Mouse (Mus musculus) thymus, adult 2 months (tissue): ENCODE measurements around the gene Slc35a1. TPM values are rescaled to one million over a fixed set of nuclear protein-coding genes. Genes with fewer than 3 reads are reported as not detected.
"Not testable (repeated sequence)": the region's sequence is repeated elsewhere in the genome, so short reads cannot be mapped to it uniquely, and the experiment has no call there.

Source experiments
- DNase-seq: peaks from one replicate; pipeline ENCODE4 v3.0.0; 2021
- H3K27ac ChIP-seq: fragments of 200-500 bp; 2 replicates; pipeline ENCODE4 v1.5.1; 2012; ENCODE audit warnings: low read length, control low read depth; ENCODE audit not compliant: control insufficient read depth, insufficient read depth
- H3K27me3 ChIP-seq: fragments of 200-500 bp; 2 replicates; pipeline ENCODE4 v1.6.1; 2012; ENCODE audit warnings: mild to moderate bottlenecking, low read length, moderate library complexity, mixed read lengths; ENCODE audit not compliant: control insufficient read depth, insufficient read depth
- H3K36me3 ChIP-seq: fragments of 200-500 bp; 2 replicates; pipeline ENCODE4 v1.6.1; 2012; ENCODE audit warnings: mild to moderate bottlenecking, low read length, moderate library complexity; ENCODE audit not compliant: control insufficient read depth, insufficient read depth
- H3K4me1 ChIP-seq: fragments of 200-500 bp; replicated peaks from 2 replicates; pipeline ENCODE4 v1.6.1; 2012; ENCODE audit warnings: low read length; ENCODE audit not compliant: control insufficient read depth, insufficient read depth
- H3K4me3 ChIP-seq: fragments of 200-500 bp; 2 replicates; pipeline ENCODE4 v1.5.1; 2012; ENCODE audit warnings: mild to moderate bottlenecking, low read length, control low read depth, moderate library complexity; ENCODE audit not compliant: control insufficient read depth, insufficient read depth
- CTCF ChIP-seq: fragments of 200-500 bp; IDR thresholded peaks from 2 replicates; pipeline ENCODE4 v1.5.1; 2012; ENCODE audit warnings: mild to moderate bottlenecking, control low read depth, low read length, moderate library complexity, borderline replicate concordance; ENCODE audit not compliant: control insufficient read depth, poor library complexity, insufficient read depth; ENCODE audit errors: extremely low read depth
- POLR2A ChIP-seq: fragments of 200-500 bp; IDR thresholded peaks from 2 replicates; pipeline ENCODE4 v1.6.1; 2012; ENCODE audit warnings: mild to moderate bottlenecking, low read length, control low read depth, moderate library complexity; ENCODE audit not compliant: control insufficient read depth, poor library complexity, insufficient read depth; ENCODE audit errors: extremely low read depth
- WGBS: fragments of 180-500 bp; shearing (Covaris S2); methylation state at CpG from one replicate; pipeline ENCODE4 v1.1.7; 2018; 5-methylcytosine and 5-hydroxymethylcytosine counted together
- polyA plus RNA-seq: library from polyadenylated mRNA; depleted of rRNA; stranded (reverse); fragments of >200 nt; gene quantifications from 2 replicates; pipeline ENCODE4 v1.2.3, GENCODE M21; 2012; rRNA removed

Gene Slc35a1
- 9.0 and 10.6 TPM in 2 replicates for polyA plus RNA-seq

GRCm38 (mm10) chr4:34686874-34687567, at the start of gene Slc35a1:
TSS of gene Slc35a1 (minus strand) at chr4:34687438.
- peak; percentile 71; the same call in 1 of the 2 replicates for TF ChIP-seq CTCF
- TF ChIP-seq POLR2A = peak; percentile 74
- 1% methylated on average over 65 of the region's 65 CpGs for WGBS

GRCm38 (mm10) chr4:34734461-34734860, 47.2 kb upstream of the Slc35a1 start:
- H3K27me3 ChIP-seq = peaks cover 4% of the 10 kb centered on the region; the same call in 1 of the 2 replicates
- 93% methylated on average over 3 of the region's 3 CpGs for WGBS
- no peak overlapping the region for H3K27ac ChIP-seq
- no peaks in the 10 kb centered on the region for H3K36me3 ChIP-seq
- no peak overlapping the region for H3K4me3 ChIP-seq
- DNase-seq = no peak
- TF ChIP-seq CTCF = no peak
- no peak for TF ChIP-seq POLR2A
- peaks cover 3% of the 10 kb centered on the region; the same call in 1 of the 2 replicates for H3K4me1 ChIP-seq

More at GRCm38 (mm10) chr4:34686874-34687567, at the start of gene Slc35a1:
- no peaks in the 10 kb centered on the region for H3K4me1 ChIP-seq
- no peaks in the 10 kb centered on the region for H3K27me3 ChIP-seq
- H3K36me3 ChIP-seq = 0 out of 2 replicates have a peak, but pooled peaks cover 4% of the 10 kb centered on the region
- peak within 1 kb of the TSS; percentile 94 for H3K4me3 ChIP-seq
- DNase-seq = peak; percentile 93
- no peak within 1 kb of the TSS for H3K27ac ChIP-seq

- not testable (repeated sequence) for H3K36me3 ChIP-seq, DNase-seq, H3K4me3 ChIP-seq, H3K4me1 ChIP-seq, H3K27me3 ChIP-seq, H3K27ac ChIP-seq
- 22% methylated on average over 2 of the region's 2 CpGs for WGBS
These were observed 46.2 kb upstream of the Slc35a1 start for GRCm38 (mm10) chr4:34733415-34733814.

- H3K4me3 ChIP-seq = no peak within 1 kb of the TSS
- WGBS = 2% methylated on average over 38 of the region's 38 CpGs
- TF ChIP-seq CTCF (no peak), POLR2A (no peak)
- H3K27ac ChIP-seq = no peak within 1 kb of the TSS
- H3K27me3 ChIP-seq = peaks cover 4% of the 10 kb centered on the region; the same call in 1 of the 2 replicates
- peak; percentile 24 for DNase-seq
- peaks cover 3% of the 10 kb centered on the region; the same call in 1 of the 2 replicates for H3K4me1 ChIP-seq
- no peaks in the 10 kb centered on the region for H3K36me3 ChIP-seq
These were observed 42.7 kb upstream of the Slc35a1 start, which contains the start of gene Cfap206 for GRCm38 (mm10) chr4:34729851-34730341. TSS of gene Cfap206 (minus strand) at chr4:34730206.

GRCm38 (mm10) chr4:34725710-34726109, 38.5 kb upstream of the Slc35a1 start:
- WGBS = 93% methylated on average over 3 of the region's 3 CpGs
- not testable (repeated sequence) for DNase-seq

GRCm38 (mm10) chr4:34724306-34724705, 37.1 kb upstream of the Slc35a1 start:
- Histone ChIP-seq H3K36me3 (no peaks in the 10 kb centered on the region), H3K4me1 (no peaks in the 10 kb centered on the region), H3K4me3 (no peak overlapping the region), H3K27ac (no peak overlapping the region), H3K27me3 (no peaks in the 10 kb centered on the region)
- 83% methylated on average over 4 of the region's 4 CpGs for WGBS
- DNase-seq = no peak
- TF ChIP-seq CTCF = no peak
- no peak for TF ChIP-seq POLR2A

More at GRCm38 (mm10) chr4:34725710-34726109, 38.5 kb upstream of the Slc35a1 start:
- not testable (repeated sequence) for H3K4me1 ChIP-seq, H3K27ac ChIP-seq, H3K36me3 ChIP-seq, H3K27me3 ChIP-seq, H3K4me3 ChIP-seq

GRCm38 (mm10) chr4:34723186-34723585, 35.9 kb upstream of the Slc35a1 start:
- H3K4me1 ChIP-seq = no peaks in the 10 kb centered on the region
- H3K27ac ChIP-seq = no peak overlapping the region
- no peaks in the 10 kb centered on the region for H3K36me3 ChIP-seq
- no peaks in the 10 kb centered on the region for H3K27me3 ChIP-seq
- DNase-seq = no peak
- no peak for TF ChIP-seq POLR2A
- TF ChIP-seq CTCF = no peak
- WGBS = 78% methylated on average over 4 of the region's 4 CpGs
- H3K4me3 ChIP-seq = no peak overlapping the region
